Mouse (Mus musculus) telencephalon, adult 2 months (tissue): ENCODE results near the gene Ddx31.

Source experiments
- DNase-seq: peaks from one replicate; pipeline ENCODE4 v3.0.0-alpha.2; 2011; ENCODE audit warnings: low read depth, low spot score

Gene Ddx31

DNA sequence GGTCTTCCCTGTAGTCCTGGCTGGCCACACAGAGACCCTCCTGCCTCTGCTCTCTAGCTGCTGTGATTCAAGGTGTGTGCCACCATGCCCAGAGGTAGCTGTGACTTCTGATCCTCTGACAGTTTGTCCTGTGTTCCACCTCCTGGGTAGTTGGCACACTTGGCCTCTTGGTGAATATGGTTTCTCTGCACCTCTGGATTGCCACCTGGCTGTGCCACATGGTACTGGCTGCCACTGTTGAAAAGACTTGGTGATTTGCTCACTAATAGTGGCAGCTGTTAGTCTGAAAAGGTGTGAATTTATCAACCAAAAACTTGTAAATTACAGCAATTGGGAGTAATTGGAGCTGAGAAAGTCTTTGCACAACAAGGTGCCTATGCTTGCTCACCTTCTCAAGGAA, 23.7 kb downstream of the Ddx31 start:
- no peak for DNase-seq

DNA sequence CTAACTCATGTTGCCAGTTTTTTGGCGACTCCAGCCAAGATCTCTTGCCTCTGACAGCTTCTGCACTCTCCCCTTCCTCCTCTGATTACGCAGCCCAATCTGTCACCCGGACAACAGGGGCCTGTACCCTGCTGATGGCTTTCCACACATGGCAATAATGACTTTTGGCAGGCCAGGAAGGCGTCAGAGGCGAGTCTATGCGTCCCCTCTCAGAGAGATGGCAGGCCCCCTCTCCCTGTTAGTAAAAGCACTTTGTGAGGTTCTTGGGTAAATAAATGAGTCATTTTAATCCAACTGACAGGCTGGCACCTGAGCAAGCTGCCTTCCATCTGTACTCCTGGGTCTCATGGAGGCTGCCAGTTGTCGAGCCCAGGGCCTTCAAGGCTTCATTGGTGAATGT, 27.3 kb downstream of the Ddx31 start:
- DNase-seq, result no peak

DNA sequence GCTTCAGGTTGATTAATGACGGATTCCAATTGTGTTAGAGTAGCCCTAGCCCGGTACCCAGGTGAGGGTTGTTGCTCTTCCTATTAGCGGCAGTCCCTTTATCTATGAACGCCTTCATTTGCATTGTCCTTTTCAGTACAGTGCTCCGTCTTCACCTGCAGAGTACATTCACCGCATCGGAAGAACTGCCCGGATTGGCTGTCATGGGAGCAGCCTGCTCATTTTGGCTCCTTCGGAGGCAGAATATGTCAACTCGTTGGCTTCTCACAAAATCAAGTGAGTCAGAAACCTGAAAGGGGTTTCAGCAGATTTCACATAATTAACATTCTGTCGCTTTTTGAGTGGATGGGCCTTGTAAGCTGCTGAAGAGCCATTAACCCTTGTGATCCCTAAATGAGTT, 35.3 kb downstream of the Ddx31 start:
- no peak for DNase-seq

DNA sequence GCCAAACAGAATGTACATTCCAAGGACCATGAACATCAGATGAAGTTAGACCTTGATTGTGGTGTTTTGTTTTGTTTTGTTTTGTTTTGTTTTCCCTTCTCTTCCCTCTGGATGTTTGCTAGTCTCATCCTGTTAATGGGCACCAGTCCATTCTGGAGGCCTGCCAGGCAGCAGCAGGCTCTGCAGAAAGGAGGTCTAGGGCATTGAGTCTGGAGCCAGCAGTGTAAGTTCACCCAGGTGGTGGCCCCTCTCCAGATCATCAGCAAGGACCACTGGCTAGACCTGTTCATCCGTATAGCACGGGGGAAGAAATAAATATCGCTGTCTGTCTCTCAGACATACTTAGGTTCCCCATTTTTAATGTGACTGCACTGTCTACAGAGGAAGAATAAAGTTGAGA, 41.1 kb downstream of the Ddx31 start:
- DNase-seq, result no peak

DNA sequence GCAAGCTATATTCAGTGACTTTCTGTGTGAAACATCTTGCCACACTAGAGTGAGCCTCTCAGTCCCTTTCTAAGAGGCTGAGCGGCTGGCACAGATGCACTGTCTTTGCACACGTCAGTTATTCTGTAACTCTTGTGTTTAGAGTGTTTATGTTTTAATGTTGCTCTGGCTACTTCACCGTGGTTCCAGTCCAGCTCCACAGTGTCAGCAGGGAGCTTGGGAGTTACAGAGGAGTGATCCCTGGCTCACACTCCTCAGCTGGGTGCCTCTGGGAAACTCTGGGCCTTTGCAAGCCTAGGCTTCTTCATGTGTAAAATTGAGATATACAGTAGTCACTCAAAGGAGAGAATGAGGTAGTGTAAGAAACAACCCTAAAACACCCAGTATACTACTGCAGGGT, 41.8 kb downstream of the Ddx31 start:
- no peak for DNase-seq

DNA sequence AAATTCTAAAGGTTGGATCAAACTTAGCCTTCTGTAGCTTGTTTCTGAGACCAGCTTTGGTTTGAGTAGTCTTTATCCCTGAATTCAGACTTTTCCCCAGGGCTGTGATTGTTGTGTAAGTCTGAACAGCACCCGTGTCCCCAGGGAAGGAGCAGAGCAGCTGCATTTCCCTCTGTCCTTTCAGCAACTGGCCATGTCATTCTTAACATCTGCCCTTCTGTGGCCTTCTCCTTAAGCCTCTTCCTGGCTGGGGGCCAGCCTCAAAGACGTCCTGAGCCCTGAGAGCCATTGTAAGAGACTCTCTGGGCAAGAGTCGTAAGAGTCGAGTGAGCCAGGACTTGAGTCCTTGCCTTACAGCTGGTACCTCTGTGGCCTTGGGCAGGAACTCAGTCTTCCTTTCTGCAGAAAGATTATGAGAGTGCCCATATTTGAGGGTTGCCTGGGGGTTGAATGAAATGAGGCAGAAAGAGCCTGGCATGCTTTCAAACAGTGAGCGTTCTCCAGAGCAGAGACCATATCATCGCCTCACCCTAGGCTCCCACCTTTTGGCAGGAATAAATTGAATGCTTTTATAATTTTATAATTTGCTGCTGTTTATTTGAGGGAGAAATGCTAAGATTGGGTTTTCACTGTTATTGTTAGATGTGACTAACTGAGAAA, 42.8 kb downstream of the Ddx31 start:
- no peak for DNase-seq

DNA sequence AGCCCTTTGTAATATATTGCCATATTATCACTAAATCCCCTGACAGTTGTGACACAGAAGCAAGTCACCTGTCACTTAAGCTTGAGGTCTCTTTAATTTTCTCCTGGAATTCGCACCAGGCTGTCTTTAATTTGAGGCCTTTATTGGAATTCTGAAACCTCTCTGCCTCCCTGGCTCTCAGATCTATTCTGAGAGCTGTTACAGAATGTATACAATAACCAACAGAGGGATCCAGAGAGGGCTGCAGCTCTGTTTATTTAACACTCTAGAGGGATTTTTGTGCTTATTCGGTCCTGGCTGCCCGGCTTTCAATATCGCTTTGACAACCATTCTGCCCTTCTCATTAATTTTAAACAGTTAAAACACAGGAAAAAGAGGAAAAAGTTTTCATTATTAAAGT, 44.7 kb downstream of the Ddx31 start:
- DNase-seq, result no peak

DNA sequence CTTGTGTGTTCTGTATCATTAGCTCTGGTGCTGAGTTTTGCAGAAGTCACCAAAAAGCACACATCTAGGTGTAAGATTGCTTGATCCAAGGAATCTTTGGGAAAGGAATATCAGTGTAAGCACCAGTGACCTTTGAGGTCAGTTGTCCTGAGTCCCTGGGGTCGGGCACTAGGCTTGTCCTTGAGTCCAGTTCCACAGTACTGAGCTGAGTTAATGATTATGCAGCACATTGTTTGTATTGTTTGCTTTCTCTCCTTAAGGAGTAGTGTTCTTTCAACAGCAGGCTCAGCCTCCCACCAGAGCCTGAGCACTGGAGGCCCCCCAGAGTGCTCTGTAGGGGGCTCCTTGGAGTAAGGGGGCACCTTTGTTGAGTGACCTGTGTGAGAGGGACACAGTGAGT, 52.6 kb downstream of the Ddx31 start:
- DNase-seq, result no peak

DNA sequence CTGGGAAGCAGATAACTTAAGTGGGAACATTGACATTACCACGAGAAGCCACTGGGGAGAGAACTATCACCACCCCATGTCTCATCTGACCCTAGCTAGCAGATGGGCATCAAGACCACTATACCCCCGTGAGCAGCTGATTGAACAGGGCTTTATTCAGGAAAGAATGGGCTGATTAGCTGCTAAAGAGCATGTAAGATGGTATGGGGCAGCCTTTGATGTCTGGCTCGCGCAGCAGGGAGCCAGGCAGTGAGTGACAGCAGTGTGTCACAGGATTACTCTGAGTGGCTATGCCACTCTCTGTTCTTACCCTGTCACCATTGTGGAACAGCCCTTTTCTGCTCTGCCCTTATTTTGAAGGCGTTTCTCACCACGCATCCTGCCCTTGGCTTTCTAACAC, 53.3 kb downstream of the Ddx31 start:
- DNase-seq, result no peak

DNA sequence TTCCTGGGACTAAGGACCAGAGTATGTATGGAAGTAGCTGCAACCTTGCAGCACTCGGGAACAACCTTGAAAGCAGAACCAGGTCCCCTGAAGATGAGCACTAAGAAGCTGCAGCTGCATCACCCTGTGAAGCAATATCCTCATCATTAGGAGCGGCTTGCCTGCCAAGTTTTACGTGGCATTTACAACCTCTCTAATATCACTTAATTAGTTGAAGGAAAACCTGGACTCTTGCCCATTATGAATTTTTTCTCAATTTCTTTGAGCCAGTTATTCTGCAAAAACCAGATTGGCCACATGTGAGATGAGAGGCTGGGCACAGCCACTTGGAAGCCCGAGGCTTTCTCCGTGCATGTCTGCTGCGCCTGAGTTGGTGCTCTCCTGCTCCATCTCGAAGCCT, 55.7 kb downstream of the Ddx31 start:
- no peak for DNase-seq

DNA sequence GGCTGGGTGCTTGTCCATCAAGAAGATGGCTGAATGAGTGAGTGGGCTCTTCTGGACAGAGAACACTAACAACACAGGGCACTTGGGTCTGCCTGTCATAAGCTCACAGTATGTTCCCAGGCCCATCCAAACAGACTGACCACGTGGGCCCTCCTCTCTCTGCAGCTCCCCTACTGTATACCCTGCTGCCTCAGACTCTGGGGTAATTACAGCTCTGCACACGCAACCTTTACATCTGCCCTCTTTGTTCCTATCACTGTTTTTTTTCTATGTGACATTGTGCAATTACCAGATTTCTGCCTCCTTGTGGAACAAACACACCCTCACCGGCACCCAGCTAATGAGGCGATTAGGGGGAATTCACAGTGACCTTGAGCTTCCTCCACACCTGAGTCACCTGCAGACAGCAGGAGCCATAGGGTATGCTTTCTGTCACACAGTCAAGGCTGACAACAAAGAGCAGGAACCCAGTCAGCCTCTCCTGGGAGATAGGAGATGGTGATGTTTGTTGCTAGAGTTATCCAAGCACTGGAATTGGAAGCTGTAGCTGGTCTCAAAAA, 57.2 kb downstream of the Ddx31 start:
- no peak for DNase-seq

DNA sequence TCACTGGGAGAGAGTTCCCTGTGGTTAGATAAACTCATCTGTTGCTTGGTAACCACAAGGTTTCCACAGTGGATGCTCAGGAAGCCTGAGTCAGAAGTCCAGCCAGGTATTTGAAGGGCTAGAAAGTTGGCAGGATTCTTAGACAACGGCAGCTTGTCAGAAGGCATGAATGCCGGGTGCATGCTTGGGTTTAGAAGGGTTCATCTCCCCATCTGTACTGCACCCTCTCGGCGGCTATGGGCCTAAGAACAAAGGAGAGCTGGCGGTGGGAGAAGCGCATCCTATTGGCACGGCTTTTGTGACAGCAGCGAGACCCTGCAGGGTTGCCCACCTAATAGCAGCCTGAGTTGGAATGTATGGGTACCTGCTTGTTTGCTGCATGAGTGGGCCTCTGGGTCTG, 62.1 kb downstream of the Ddx31 start:
- no peak for DNase-seq

DNA sequence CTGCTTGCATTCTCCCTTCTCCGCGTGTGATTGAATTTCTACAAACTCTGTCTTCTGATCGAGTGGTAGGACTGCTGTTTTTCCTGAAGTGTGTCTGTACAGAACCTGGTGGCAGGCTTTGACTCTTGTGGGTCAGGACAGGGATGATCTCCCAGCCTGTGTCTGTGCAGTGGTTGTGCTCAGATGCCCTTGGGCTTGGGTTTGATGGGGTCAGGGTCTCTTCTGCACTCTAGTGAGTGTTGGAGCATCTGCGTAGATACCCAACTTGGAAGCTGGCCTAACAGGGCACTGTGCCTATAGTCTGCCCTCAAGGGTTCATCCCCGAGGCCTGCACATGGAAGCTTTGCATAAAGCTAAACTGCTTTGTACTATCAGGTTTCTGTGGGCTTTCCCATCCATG, 63.7 kb downstream of the Ddx31 start:
- no peak for DNase-seq

DNA sequence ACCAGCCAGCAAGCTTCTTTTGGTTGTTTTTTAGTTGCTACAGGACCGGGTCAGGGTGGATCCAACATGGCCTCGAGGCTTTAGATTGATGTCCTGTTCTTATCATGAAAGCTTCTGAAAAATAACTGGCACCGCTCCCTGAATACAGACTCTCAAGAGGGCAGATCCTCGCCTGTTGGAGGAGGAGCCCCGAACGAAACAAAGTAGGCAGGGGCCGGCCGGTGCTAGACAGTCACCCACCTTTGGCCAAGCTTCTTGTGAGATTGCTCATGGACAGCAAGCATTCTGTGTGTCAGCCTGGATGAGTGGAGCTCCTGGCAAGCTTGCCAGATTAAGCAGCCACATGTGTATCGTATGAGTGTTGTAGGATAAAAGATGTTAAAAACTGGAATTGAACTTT, 64.6 kb downstream of the Ddx31 start:
- DNase-seq, result no peak

DNA sequence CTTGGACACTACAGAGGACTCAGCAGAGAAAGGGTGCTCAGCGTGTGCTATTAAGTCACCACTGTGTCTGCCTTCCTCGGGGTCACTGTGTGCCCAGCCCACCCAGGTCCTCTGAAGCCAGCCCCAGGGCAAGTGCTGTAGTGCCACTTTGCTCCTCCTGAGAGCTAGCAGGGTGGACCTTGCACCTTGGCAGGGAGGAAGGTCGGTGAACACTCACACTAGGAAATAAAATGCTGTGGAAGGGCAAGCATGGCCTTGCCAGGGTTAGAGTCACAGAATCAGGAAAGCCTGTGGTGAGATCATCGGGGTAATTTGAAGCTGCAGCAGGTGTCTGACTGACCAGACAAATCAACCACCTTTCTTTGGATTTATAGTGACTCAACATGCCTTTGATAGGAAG, 65.4 kb downstream of the Ddx31 start:
- no peak for DNase-seq

DNA sequence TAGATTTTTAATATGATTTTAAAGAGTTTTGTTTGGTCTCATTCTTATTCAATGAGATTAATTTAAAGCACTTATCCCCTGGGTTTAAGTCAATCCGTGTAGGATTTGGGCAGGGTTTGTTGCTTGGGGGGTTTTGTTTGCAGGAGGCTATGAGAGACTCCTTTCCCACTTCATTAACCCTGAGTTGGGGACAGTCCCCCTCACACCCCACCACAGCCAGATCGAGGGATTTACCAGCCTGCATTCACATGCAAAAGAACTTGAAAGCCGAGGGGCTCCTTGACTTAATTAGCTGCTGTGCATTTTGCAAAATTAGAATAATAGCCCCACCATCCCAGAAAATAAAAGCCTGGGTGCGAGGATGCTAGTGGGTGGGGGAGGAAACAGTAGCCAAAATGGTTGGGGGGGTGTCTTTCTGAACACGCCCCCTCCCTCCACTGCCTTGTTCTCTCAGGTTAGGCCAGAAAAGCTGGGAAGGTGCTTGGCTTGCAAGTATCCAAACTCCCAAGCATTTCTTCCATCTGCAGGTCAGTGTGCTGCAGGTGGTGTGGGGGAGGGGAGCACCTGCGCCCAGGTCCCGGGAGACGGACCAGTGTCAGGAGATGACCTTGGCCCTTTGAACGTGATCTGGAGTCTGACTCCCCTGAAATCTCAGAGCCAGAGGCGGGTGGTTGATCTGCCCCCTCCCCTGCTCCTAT, 67.6 kb downstream of the Ddx31 start:
- DNase-seq, result no peak

DNA sequence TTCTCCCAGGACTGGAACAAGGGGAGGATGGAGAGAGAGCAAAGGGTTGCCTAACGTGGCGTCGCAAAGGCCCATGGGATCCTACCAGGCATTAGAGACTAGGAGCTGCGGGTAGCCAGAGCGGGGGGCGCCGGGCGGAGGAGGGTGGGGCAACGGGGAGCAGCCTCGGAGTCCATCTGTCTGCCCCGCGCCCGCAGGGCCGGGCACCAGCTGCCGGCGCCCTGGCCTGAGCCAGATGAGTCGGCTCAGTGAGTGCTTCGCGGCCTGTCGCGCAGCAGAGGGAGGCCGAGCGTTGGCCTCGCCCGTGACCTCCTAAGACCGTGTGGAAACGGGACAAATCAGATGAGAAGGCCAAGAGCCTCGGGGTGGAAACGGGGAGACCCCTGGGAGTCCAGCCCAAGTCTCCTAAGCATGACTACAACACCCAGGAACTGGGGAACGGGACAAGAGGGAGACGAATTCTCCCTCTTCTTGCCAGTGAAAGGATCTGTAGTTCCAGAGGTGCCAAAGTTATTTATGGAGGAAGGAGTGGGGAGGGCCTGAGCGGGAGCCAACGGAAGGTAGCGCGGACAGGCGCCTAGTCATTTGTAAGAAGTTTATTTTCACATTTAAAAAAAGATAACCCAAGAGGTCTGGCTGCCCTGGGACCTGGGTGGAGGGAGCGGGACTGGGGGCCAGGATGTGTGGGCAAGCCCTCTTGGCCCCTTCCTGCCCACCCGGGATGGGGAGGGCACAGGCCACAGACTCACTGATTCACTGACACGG, 68.4 kb downstream of the Ddx31 start:
- no peak for DNase-seq

DNA sequence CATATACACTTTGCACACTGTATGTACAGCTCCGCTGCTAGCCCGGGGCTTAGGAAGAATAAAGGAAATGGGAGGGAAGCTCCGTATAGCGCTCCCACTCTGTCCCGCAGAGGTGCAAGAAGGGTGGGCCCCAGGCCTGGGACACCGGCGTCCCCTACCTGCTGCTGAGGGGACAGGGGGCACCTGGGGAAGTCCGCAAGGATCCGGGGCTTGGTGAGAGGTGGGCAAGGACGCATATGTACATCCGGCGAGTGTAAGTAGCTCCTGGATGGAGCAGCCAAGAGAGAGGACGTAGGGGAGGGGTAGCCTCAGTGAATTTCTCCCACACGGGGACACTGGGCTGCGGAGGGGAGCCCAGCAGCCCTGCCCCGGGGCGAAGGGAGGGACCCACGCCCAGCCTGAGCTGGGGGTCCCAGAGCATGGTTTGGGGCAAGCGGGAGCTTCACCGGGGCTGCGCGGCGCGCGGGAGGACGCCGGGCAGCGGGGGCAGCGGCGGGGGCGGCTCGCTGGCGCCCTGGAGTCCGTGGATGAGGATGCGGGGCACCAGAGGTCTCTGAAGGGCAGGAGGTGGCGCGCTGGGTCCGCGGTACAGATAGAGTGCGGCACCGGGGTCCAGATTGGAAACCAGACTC, 69.1 kb downstream of the Ddx31 start:
- DNase-seq, result no peak

DNA sequence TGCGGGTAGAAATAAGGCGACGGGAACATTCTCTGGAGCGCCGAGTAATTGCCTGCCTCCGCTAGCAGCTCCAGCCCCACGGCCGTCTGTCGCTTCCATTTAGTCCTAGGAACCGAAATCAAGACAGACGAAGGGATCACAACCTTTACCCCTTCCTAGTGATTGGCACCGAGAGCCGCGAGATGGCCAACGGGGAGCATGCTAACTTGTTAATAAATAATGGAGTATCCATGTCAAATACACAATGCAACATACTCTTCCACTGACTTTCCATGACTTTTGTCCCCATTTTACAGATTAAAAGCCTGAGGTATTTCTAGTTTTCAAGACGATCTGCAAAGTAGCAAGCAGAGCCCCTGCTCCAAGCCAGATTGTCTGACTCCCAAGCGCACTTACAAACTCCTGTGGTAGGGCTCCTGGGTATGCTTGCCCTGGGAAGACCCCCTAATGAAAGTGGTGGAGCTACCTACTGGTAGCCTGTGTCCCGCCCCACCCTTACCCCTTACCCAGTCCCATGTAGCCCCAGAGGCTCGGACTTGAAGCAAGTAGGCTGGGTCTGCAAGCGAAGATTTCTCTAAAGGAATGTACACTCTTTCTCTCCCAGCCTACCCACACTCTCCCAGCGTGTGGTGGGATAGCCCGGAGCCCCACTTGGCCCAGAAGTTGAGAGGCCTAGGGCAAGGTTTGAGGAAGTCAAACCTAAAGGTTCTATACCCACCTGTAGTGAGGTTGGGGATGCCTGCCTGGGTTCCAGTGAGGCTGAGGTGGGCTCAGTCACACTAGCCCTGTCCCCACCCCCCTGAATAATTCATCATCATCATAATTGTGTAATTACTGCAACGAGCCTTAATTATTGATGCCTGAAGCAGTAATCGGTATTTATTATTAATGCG, 69.9 kb downstream of the Ddx31 start:
- DNase-seq, result no peak

DNA sequence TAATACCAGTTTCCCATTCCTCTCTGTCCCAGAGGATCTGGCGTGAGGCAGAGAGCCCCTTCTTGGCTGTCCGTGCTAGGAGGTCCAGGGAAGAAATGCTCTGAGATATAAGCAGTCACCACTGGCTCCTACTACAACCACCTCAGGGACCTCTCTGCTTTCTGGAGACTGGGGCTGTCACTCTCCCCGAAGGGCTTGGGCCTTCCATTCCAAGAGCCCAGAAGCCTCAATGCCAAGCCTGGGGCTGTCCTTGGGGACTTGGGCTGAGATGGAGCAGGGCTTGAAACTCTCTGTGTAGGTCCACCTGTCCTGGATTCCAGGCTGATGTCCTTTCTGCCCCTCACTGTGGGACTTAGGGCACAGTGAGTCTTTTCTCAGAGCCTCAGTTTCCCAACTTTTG, 70.7 kb downstream of the Ddx31 start:
- DNase-seq, result no peak

DNA sequence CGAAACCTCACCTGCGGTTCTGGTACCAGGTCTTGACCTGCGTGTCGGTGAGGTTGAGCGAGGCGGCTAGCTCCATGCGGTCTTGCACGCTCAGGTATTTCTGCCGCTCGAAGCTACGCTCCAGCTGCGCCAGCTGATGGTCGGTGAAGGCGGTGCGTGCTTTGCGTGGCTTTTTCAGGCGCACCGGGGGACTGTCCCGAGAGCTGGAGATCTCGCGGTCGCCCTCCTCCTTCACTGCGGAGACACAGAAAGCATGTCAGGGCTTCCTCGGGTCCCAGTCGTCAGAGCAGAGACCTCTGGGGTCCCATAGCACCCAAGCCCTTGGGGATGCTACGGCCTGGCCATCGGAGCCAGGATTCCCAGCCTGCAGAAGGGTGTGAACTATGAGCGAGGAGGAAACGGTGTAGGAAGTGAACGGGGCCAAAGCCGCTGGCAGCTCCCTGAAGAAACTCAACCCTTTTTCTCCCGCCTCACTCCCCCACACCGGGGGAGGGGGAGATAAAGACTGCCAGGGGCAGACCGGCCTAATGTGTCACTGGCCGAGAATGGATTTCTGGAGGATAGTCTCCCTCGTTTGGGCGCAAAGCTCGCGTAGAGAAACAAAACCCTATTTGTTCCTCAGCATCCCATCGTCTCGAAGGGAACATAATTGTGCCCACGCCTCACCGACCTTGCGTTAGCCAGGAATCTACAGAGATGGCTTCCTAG, 71.3 kb downstream of the Ddx31 start:
- no peak for DNase-seq
